Mouse (Mus musculus) spleen, postnatal 10 days (tissue): ENCODE measurements at regions not wholly inside any gene's neighbourhood (a gene's known extent, or its start where the extent isn't known, plus 50 kb on each side); places are given as distances from the start of the nearest gene placed in this dataset.
"Not testable (repeated sequence)": the region's sequence is repeated elsewhere in the genome, so short reads cannot be mapped to it uniquely, and the experiment has no call there.

Experiments used
- DNase-seq, 2 experiments: peaks; one replicate each; pipeline ENCODE4 v3.0.0; 2021 to 2022; ENCODE audit warnings: low spot score in 2 of 2

DNA sequence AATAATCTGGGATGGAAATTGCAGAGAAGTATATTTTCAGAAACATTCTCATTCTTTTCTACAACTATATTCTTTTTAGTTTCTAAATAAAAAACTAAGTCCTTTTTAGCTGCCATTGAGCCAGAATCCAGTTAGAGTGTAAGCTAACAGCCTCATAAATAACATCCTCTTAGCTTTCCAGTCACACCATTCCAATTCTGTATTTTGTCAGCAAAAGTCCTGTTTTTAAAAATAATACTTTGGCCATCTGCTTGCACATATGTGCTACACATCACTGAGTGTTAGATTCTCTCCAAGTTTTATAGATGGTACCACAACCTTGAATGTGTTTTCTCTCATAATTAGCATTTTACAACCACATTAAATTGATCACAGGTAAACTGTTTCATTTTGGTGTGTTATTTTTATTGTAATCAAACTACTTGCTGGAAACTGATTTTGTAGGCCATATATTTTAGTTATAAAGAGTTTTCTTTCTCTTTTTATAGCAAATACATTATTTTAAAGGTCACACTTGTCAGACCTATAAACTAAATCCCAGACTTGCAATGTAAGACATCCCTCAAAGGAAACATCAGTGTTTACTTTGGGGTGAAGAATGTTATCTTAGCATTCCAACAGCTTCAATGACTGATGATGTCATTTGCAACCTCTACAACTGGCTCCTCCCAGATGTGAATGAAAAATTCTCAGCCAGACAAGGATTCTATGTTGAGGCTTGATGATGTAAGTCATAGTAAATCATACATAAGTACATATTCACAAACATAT, 1878.9 kb upstream of the Flrt2 start:
- DNase-seq: no peak

DNA sequence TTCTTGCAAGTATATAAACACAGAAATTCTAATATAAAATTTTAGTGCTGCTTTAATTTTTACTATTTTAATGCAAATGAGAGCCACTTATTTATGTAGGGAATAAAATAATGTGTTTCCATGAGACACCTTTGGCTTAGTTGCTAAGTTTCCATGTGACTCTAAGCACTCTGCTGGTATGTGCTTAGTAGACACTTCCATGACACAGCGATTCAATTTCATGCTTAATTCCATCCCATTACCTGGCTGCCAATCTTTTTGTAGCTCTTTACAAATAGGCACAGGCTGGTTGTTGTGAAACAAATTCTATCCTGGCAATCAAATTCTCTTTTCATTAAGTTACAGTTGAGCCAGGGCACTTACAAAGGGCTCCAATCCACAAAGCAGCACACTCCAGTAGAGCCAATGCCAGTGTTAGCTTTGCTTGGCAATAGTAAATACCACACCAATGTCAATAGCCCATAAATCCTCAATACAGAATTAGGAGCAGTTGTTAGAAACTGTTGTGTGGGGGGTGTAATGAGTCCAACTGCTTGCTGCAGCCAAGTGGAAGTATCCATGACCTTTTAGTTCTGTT, 1841.0 kb upstream of the Flrt2 start:
- no peak for DNase-seq

DNA sequence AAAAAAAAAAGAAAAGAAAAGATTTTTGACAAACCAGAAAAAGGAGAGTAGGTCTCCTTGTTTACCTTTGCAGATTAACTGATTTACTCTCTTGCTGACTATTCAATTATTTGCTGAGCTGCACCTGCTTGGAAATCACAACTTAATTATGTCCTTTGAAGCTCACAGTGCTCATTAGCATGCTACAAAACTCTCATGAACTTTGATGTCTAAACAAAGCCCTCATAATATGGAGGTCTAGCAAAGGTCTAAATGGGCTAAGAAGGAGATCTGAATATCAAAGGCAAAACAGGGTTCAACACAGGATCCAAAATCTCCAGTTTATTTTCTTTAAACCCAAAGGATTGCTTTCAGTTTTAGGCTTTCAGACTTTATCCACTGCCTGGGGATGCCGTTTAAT, 1840.4 kb upstream of the Flrt2 start:
- DNase-seq: no peak

DNA sequence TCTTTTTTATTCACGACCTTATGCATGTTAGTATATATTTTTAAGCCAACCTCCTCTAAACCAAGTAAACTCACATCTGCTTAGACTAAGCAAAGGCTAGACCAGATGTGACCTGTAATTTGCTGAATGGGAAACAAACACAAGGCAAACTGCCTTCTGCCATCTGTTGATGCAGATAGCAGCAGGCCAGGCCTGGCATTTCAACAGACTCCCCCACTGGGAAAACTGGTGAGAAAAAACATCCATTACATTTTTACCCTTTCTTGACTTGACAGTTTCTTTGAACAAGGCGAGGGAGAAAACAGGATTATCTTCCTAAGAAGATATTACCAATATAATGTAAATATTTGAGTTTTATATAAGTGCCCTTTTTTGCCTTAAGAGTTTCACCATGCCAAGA, 1806.1 kb upstream of the Flrt2 start:
- no peak for DNase-seq

DNA sequence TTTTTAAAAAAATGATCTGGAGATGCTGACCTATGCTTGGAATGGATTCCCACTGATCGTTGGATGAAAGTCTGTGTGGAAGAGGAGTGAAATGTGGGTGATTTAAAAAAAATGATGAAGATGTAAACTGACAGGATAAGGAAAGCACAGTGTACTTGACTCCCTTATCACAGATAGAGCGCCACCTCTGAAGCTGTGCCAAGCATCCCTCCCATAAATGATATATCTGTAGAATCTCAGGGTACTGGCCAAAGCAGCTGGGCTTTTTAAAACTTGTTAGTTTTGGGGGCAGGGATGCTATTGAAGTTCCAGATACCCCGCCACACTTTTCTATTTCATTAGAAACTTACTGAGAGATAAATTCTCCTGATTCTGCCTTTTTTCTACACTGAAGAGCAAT, 1801.9 kb upstream of the Flrt2 start:
- DNase-seq: no peak

DNA sequence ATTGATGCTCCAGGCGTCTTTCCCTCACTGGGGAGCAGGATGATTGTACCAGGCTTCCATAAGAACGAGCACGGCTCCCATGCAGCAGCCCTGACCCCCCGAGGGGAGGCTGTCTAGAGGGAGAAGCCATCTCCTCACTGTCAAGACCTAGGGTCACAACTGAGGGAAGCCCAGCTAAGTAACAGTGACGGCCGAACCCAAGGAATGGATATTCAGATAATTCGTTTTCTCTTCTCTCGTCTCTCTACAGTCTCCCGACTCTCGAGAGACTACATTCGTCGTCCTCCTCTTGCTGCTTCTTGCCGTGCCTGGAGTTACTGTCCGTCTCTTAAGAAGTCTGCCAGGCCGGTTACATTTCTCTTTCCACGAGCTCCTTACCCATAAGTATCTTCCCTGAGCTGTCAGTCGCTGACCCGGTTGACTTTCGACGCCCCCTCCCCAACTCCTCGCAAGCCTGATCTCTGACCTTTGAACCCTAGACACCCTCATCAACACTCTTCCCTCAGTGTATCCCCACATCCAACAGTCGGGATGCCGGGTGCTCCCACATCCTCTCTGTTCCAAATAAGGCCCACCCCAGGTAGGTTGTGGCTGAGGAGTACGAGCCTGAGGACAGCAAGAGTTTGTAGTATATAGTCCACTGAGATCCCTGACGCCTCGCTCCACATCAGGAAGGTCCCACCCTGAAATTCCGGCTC, 1763.3 kb upstream of the Flrt2 start:
- not testable (repeated sequence) for DNase-seq

DNA sequence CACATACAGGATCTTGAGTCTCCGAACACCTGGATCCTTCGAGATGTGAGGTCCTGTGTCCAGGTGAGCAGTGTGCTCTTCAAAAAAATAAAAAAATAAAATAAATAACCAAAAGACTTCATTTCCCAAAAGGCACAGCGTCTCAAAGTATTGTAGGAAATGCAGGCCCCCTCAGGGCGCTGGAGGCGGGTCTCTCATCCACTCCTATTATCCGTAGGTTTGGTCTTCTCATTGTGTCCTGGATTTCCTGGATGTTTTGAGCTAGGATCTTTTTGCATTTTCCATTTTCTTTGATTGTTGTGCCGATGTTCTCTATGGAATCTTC, 1762.8 kb upstream of the Flrt2 start:
- DNase-seq: not testable (repeated sequence)

DNA sequence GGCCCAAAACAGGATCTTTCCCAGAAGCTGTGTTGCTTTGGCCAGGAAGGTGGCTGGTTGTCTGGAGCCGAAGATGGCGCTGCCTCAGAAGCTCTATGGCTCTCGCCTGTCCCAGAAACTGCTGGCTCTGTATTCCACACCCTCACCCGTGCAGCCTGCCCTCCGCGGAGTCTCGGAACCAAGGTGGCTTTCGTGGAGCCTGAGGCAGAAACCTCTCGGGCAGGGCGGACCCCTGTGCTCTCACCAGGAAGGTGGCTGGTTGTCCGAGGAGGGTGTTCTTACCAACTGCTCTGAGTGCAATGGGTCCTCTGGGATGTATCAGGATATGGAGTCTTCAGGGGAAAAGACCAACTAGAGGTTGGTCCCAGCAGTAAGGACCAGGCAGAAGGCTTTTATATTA, 1761.8 kb upstream of the Flrt2 start:
- not testable (repeated sequence) for DNase-seq

DNA sequence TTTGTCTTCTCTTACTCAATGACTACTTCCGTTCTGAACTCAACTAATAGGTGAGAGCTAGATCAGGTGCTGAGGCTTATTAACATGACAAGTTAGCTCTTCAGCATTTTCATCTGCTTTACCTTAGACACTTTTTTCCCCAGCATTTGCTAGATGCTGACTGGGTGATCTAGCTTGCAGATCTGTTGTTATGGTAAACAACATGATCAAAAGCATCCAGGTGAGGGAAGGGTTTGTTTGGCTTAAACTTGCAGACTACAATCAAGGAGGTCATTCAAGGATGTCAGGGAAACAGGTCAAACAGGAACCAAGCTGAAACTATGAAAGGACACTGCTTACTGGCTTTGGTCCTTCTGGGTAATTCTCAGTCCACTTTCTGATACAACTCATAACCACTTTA, 1731.2 kb upstream of the Flrt2 start:
- DNase-seq: no peak

DNA sequence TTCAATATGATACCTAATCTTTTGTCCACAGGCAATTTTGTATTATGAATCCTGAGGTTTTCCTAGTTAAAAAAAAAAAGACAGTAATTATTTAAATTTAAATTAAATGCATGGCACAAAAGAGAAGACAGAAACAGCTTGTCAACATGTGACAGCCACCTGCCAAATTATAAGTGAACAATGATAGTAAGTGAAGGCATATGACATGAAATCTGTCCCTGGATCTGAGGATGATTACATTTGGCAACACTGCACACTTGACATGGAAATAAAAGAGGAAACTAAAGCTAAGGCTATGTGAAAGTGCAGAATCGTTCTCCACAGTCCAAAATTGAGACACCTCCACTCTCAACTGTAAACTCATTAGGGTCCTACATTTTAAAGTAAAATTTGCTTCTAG, 1710.7 kb upstream of the Flrt2 start:
- no peak for DNase-seq

DNA sequence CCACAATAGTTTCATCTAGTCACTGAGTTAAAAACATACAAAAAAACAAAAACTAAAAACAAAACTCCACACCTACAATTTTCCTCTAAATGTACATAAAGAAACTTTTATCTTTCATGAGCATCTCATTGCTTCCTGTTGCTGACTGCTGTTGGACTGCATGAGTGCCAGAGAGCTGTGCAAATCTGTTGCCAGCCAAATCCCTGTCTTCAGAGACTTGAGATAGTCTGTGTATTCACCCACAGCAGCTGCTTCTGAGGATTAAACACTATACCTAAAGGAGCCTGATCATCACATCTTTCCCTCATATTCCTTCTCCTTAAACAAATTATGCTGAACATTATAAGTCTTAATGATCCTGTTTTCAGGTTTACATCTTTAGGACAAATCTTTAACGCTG, 1700.5 kb upstream of the Flrt2 start:
- no peak for DNase-seq

DNA sequence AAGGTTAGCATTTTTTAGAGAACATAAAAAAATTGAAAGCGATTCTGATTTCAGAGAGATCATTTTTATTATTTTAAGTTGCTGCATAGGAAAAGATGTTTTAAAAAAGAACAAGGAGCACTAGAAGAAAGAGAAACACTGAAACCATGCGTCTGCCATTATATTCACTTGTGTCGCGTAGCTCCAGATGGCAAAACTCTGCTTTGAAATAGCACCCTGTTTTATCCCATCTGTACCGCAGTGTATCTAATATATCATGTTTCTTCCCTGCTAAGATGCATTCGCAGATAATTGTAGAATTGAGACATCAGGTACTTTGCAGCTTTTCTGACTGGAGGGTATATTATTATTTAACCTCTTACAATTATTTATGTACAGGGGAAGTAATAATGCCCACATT, 1698.2 kb upstream of the Flrt2 start:
- no peak for DNase-seq

DNA sequence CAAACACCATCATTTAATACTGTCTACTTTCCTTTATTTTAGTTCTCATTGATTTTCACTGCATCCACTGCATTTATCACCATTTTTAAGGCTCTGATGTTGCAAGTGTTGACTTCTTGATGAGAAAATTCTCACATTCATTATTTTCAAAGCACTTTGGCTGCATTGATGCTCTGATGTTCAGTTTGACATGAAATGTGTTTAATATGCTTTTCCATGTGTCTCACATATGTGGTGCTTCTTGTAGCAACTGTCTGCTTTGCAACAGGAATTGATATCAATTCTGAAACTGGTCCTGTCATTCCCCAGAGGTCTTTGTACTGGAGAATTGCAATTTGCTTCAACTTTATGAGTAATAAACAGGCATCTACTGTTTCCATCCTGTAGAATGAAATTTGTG, 1676.1 kb upstream of the Flrt2 start:
- DNase-seq: no peak

DNA sequence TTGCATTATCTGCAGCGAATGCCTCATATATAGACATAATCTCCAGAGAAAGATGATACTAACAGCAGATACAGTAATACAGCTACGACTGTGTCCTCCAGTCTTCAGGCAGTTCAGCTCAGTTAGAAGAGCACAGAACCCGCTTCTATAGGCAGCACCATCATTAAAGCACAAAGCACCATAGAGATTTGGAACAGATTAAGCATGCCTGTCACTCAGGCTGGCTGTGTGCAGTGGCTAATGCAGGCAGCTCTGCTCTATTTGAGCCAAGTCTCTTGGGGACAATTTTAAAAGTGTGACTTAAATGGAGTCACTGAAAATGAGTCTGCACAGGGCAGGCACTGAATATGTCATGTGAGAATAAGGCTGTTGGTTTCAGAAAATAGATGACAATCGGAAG, 1660.7 kb upstream of the Flrt2 start:
- no peak for DNase-seq

DNA sequence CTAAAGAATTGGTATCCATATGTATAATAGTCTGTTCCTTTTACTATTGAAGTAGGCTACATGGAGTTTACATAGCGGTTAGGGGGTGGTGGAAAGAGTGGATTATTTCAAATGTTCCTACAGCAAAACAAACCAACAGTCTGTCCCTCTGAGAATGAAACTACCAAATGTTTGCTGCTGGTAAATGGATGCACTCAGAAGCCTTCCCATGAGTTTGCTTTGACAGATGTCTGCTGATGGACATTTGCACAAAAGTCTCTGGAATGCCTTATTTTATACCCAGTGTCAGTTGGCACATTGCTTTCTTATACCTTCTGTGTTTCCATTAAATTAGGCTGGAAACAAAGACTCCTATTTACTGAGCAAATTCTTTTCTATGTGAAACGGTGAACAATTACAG, 1644.1 kb upstream of the Flrt2 start:
- DNase-seq: no peak

DNA sequence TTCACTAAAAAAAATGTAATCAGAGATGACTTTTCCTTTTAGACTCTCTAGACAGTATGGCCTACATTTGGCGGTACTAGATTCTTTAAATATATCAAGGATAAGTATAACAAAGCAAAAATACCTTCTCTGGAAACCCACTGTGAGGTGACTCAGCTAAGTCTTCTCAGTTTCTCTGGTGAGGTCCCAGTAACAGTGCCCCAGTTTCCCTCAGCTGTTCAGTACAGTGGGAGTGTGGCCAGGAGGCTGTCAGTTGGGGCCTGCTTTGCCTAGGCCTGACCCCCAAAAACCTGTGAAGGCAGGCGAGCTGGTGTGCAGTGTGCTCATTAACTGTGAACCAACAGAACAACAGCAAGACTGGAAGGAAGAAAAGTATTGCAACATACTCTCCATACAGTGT, 1634.3 kb upstream of the Flrt2 start:
- DNase-seq: no peak

DNA sequence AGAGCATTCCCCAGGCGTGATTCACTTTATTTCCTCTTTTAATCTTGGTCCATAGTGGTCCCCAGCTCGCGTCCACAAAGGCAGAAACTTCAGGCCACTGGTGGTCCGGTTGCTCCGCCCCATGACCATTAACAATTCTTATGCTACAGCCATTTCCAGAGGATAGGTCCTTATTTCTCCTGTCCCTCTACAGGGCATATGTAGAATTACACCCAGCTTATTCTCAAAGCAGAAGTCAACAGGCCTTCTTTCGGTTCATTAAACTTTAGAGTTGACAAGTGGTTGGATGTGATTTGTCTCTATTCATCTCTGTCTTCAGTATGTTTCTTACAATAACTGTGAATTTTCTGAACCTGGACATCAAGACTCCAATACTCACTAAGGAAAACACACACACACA, 1632.4 kb upstream of the Flrt2 start:
- no peak for DNase-seq

DNA sequence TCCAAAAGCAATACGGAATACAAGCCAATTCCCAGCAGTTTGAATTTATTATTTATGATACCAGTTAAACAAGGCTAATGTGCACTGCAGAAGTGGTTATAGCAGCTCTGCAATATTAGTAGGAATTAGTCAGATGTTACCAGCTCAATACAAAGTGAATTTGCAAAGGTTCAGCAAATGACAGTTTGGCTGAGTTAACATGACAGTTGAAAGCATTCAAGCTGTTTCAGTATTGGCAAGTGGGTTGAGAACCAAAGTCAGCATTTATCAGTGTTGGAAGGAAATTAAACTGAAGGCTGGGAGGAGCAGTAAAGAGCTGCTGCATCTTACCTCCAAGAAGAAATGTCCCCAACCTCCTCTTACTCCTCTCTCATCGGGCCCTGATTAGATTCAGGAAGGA, 1631.7 kb upstream of the Flrt2 start:
- no peak for DNase-seq

DNA sequence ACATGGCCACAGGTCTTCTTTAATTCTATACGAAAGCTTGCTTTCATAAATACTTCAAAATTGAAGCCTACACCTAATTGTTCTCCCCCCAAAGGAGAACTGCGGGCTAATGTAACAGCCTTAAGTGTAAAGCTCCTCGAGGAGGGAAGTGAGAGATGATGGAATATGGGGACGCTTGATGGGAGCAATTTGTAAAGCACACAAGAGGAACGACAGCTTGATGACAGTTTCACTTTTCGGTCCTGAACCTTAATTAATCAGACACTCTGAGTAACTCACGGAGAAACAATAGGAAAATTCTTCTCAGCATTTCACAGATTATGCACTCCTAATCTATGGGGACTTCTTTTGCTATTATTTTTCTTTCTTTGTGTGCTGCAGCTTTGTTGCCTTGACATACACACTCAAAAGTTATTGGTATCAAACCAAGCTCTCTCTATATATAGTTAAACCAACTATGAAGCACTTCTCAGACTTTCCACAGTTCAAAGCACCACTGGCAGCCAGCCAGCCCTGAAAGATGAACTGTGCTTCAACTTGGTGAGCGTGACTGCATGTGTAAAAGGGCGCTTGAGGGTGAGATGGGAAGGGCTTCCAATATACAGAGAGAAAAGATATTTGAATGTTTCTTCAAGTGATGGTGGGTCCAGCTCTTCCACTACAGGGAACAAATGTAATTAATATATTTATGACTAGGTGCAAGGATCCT, 1625.4 kb upstream of the Flrt2 start:
- DNase-seq: no peak

DNA sequence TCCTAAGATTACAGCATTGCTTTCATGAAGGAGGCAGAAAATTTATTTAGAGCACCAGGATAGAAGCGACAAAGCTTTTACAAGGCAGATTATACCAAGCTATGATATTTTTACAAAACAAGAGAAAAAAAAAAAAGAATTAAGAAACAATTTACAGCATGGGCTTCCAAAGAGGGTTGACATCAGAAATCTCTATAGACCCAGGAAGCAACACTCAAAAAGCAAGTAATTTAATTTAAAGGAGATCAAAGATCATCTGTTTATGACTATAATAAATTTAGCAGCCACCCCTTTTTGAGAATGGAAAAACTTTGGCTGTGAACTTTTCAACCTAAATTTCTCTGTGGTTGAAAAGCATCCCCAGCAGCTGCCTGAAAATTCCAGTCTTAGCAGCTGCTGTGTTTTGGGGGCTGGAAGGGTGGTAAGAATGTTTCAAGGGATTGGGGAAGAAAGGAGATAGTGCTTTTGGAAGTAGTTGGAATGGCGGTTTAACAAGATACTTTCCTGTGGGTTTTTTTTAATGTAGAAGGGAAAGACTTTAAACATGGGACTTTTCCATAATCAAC, 1621.0 kb upstream of the Flrt2 start:
- DNase-seq: no peak

DNA sequence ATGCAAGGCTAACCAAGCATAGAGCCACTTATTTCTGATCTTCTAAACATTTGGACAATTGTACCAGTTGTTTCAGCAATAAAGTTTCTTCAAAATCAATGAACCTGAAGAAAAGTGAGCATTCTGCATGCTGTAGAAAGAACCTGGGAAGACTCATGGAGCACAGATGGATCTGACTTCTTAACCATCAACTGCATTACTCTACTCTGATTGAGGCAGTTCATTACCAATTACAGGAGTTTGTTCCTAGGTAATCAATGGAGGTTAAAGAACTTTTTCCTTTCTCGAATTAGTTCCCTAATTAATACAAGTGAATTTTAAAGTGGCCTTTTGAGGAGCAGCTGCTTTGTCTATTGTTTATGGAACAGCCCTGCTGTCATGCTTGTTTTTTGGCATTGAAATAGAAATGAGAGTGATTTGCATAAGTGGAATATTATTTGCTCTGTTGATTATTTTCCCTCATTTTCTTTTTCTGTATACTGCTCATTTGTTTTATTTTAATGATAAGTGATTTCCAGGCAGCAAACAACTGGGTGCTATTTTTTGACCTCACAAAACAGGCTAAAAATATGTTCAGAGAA, 1586.4 kb upstream of the Flrt2 start:
- no peak for DNase-seq

DNA sequence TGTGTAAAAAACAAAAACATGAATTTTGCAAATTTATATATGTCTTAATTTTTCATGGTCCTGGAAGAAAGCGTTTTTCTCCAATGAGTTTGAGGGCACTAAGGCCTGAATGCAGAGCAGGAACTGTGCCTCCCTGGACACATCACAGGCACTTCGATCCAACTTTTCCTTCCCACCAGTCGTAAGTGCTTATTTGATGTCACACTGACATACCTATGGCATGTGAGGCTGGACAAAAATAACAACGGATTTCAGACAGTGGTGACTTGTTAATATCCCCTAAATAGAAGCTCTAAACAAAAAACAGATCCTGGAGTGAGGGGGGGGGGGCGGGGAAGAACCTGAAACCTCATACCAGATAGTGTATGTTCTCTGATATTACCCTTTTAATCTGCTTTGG, 1541.9 kb upstream of the Flrt2 start:
- no peak for DNase-seq
